Mouse (Mus musculus) brain, embryonic 14.5 days (tissue): Measurements from ENCODE around the gene Csrnp3.

Experiments used
- CTCF ChIP-seq: fragments of 200-500 bp; IDR thresholded peaks from 2 replicates; pipeline ENCODE4 v1.5.1; 2012; ENCODE audit warnings: inconsistent platforms, mild to moderate bottlenecking, moderate library complexity, borderline replicate concordance; ENCODE audit not compliant: insufficient read depth, insufficient read length; ENCODE audit errors: extremely low read depth
- POLR2A ChIP-seq: fragments of 200-500 bp; IDR thresholded peaks from 2 replicates; pipeline ENCODE4 v1.6.1; 2012; ENCODE audit warnings: mild to moderate bottlenecking, inconsistent platforms, borderline replicate concordance; ENCODE audit not compliant: poor library complexity, insufficient read depth, insufficient read length, severe bottlenecking; ENCODE audit errors: extremely low read depth

DNA sequence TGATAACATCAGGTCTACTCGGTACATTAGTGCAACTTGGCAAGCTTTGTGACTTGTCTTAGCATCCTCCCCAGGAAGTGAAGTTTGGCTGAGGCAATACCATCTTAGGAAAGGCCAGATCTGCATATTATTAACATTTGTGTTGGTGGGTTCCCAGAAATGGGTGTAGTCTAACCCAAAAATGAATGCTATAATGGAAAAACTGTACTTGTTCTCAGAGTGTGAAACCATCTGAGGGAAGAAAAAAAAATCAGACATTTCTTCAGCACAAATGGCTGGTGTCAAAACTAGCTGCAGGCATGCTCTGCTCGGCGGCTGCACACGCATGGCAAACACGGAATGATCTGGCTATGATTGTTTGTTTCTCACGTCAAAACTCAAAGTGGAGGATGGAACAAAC, 18.8 kb upstream of the Csrnp3 start:
- TF ChIP-seq CTCF (no peak), POLR2A (no peak)
